Mouse (Mus musculus): ENCODE results near the gene Pde4c.

Pde4c gene

GRCm38 (mm10) chr8:70723486-70724210 lies at the start of gene Pde4c:
Pde4c (plus strand) TSS chr8:70723720.
- DNase-seq (ENCODE audit: low spot score): no peak

DNA sequence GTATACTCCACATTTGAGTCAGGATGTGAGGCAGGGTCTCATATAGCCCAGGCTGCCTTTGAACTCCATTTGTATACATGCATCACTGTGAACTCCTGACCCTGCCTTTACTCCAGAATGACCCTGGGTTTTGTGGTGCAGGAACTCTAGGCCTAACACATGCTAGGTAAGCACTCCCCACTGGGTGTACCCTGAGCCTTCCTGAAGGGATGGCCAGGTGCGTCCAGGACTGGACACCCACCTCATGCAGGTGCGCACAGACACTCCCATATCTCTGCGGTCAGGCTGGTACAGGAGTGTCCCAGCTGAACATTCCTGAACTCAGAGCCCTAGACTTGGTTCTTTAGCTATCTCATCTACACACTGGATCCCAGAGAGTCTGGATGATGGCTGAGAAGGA lies 49.4 kb upstream of the Pde4c start:
- DNase-seq (ENCODE audit: low spot score): no peak

- no peak for DNase-seq (ENCODE audit: low spot score)
Measured at GRCm38 (mm10) chr8:70674716-70675115, 48.8 kb upstream of the Pde4c start.

GRCm38 (mm10) chr8:70675336-70675735 lies 48.2 kb upstream of the Pde4c start:
- no peak for DNase-seq (ENCODE audit: low spot score)

GRCm38 (mm10) chr8:70677451-70678080 lies 46.0 kb upstream of the Pde4c start:
- no peak for DNase-seq (ENCODE audit: low spot score)

- DNase-seq (ENCODE audit: low spot score): no peak
Measured at GRCm38 (mm10) chr8:70678679-70679078, 44.8 kb upstream of the Pde4c start.

DNA sequence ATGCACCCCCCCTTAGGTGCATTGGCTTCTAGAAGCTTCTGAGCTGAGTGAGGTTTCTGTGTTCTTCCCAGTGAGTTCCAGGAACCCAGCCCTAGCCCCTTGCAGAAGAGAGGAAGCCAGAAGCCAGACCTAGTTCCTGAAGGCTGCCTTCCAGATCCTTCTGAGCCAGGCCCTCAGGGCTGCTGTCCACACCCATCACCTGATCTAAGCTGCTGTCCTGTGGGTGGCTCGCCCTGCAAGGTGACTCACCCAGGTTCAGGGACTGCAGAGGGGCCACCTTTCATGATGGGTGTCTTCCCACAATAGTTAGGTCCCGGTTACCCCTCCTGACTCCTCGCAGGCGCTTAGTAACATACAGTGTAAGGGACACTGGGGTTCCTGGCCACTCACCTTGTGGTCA lies 44.1 kb upstream of the Pde4c start:
- DNase-seq (ENCODE audit: low spot score): no peak

DNA sequence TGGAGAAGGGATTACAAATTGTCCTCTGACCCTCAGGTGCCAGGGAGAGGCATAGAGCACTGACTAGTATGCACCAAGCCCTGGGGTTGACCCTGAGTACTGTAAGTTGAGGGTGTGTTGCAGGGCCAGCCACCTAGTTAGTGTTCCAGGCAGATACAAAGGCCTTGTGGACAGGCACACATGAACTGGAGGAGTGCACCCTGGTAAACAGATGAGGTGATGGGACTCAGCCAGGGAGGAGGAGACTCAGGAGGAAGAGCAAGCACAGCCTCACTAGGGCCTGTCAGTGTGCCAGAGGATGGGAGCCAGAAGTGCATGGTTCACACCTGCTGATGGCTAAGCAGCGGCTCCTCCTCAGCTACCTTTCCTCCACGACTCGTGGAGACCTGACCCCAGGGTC lies 43.5 kb upstream of the Pde4c start:
- no peak for DNase-seq (ENCODE audit: low spot score)

DNA sequence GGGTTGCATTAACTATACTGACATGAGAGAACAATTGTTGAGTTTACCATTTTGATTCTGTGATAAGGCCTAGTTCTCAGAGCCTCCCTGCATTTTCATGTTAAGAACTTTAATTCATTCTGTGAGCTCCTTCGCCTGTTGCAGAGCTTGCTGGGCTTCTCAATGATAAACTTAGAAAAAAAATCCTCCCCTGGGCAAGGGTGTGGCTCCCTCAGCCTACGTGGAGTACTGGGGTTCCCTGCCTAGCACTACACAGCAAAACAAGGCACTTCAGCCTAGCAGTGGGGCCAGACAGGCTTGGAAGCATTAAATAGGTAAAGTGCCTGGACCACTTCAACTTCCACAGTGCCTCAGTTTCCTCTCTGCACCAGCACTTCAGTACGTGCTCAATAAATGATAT lies 42.1 kb upstream of the Pde4c start:
- no peak for DNase-seq (ENCODE audit: low spot score)

- DNase-seq (ENCODE audit: low spot score): peak; percentile 72
Measured at GRCm38 (mm10) chr8:70682193-70682592, 41.3 kb upstream of the Pde4c start.

GRCm38 (mm10) chr8:70682692-70683091 lies 40.8 kb upstream of the Pde4c start:
- DNase-seq (ENCODE audit: low spot score): no peak

- DNase-seq (ENCODE audit: low spot score): no peak
Measured at GRCm38 (mm10) chr8:70684291-70684690, 39.2 kb upstream of the Pde4c start.

DNA sequence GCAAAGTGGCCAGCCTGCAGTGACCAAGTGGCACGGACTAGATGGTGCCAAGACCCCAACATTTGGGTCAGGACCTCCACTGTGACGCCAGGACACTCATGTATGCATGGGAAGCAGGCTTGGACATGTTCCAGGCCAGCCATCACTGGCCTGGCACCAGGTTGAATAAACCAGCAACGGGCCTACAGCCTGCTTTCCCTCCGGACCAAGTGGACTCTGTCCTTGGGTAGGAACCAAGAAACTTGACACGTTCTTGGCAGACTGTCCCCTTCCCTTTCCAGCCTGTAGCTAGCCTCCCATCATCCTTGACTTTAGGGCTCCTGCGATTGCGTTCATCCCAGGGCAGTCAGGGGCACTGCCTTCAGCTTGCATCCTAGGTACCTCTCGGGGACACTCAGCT lies 35.9 kb upstream of the Pde4c start:
- DNase-seq (ENCODE audit: low spot score): no peak

DNA sequence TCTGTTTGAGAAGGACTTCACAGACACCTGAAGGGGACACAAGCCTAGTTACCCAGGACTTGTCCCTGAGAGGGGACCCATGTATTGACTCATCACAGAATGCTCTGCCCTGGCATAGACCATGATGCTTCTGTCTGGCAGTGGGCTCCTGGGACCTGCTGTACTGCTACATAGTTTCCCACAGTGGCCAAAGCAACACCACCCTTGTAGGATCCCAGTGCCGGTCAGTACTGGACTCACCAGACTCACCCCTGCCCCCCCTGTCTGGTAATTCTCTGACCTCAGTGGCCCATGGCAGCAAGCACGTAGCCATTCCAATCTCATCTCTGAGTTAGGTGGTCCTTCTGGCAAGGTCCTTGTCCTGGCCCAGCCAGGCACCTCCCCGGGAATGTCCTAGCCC lies 35.4 kb upstream of the Pde4c start:
- no peak for DNase-seq (ENCODE audit: low spot score)

- DNase-seq (ENCODE audit: low spot score): no peak
Measured at GRCm38 (mm10) chr8:70689892-70690390, 33.6 kb upstream of the Pde4c start.

GRCm38 (mm10) chr8:70691230-70691629 lies 32.3 kb upstream of the Pde4c start:
- DNase-seq (ENCODE audit: low spot score): no peak

GRCm38 (mm10) chr8:70691727-70692231 lies 31.7 kb upstream of the Pde4c start:
- DNase-seq (ENCODE audit: low spot score): peak; percentile 96

GRCm38 (mm10) chr8:70693636-70694035 lies 29.9 kb upstream of the Pde4c start:
- DNase-seq (ENCODE audit: low spot score): no peak

- no peak for DNase-seq (ENCODE audit: low spot score)
Measured at GRCm38 (mm10) chr8:70695318-70696018, 28.1 kb upstream of the Pde4c start.

- DNase-seq (ENCODE audit: low spot score): peak; percentile 71
Measured at GRCm38 (mm10) chr8:70696019-70696885, 27.3 kb upstream of the Pde4c start.

DNA sequence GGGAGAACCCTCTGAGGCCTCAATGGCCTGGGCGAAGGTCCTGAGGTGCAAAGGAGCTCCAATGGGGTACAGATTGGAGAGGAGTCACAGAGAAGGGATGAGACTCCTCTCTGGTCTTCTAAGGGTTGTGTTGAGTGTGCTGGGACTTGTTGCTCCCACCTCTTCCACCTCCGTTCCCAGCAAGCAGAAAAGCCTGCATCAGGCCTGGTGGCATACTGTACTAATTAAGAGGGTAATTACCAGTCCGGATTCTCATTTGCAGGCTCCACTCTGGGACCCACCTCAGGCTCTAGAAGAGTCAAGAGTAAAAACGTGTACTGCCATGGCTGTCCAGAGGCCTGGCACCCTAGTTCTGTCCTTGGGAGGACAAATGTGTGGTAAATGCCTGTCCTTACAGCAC lies 26.6 kb upstream of the Pde4c start:
- no peak for DNase-seq (ENCODE audit: low spot score)
